Mouse (Mus musculus) limb, embryonic 11.5 days (tissue): Measurements from ENCODE around the gene Ldhal6b. TPM values are rescaled to one million over a fixed set of nuclear protein-coding genes. Genes with fewer than 3 reads are reported as not detected.

ENCODE experiments used
- ATAC-seq: fragments of 200-750 bp; cut with Nextera tagmentation; 2 replicates; pipeline ENCODE4 v1.8.0; 2017; ENCODE audit warnings: low read depth; ENCODE audit not compliant: insufficient number of reproducible peaks, low FRiP score, low TSS enrichment
- DNase-seq: peaks from one replicate; pipeline ENCODE4 v3.0.0-alpha.2; 2015; ENCODE audit warnings: low spot score
- H3K27ac ChIP-seq: fragments of 300-500 bp; sonication (generic); replicated peaks from 2 replicates; pipeline ENCODE4 v1.5.1; 2014; ENCODE audit warnings: low read depth, mild to moderate bottlenecking, low read length
- H3K27me3 ChIP-seq: fragments of 300-500 bp; sonication (generic); 2 replicates; pipeline ENCODE4 v1.6.1; 2014; ENCODE audit warnings: mild to moderate bottlenecking, low read length, mixed read lengths; ENCODE audit not compliant: control insufficient read depth, insufficient read depth
- H3K36me3 ChIP-seq: fragments of 300-500 bp; sonication (generic); 2 replicates; pipeline ENCODE4 v1.6.1; 2014; ENCODE audit warnings: mild to moderate bottlenecking, low read length, moderate library complexity, mixed read lengths; ENCODE audit not compliant: control insufficient read depth, insufficient read depth
- H3K4me1 ChIP-seq: fragments of 300-500 bp; sonication (generic); 2 replicates; pipeline ENCODE4 v1.6.1; 2014; ENCODE audit warnings: low read length, mixed read lengths; ENCODE audit not compliant: control insufficient read depth, insufficient read depth
- H3K4me2 ChIP-seq: fragments of 300-500 bp; sonication (generic); 2 replicates; pipeline ENCODE4 v1.6.1; 2014; ENCODE audit warnings: low read depth, mild to moderate bottlenecking, moderate library complexity; ENCODE audit not compliant: severe bottlenecking
- H3K4me3 ChIP-seq: fragments of 300-500 bp; sonication (generic); 2 replicates; pipeline ENCODE4 v1.5.1; 2014; ENCODE audit warnings: low read depth, low read length
- H3K9ac ChIP-seq: fragments of 300-500 bp; sonication (generic); 2 replicates; pipeline ENCODE4 v1.6.1; 2014; ENCODE audit warnings: mild to moderate bottlenecking, low read length
- H3K9me3 ChIP-seq: fragments of 300-500 bp; sonication (generic); 2 replicates; pipeline ENCODE4 v1.6.1; 2016; ENCODE audit warnings: low read length; ENCODE audit not compliant: control insufficient read depth
- WGBS: fragments of 180-500 bp; shearing (Covaris S2); extraction: QIAGEN DNeasy Blood & Tissue Kit; methylation state at CpG from one replicate; pipeline ENCODE4 v1.1.7; 2014; 5-methylcytosine and 5-hydroxymethylcytosine counted together
- polyA plus RNA-seq: library from polyadenylated mRNA; unstranded; fragments of >200 nt; fragmentation: Nextera tagmentation; extraction: Ambion mirVana; gene quantifications from 2 replicates; pipeline ENCODE4 v1.2.1, GENCODE M21; 2014

Gene Ldhal6b
- polyA plus RNA-seq, 1 experiment from 2014 or later = not detected

- Histone ChIP-seq H3K4me3 (no peak overlapping the region), H3K9ac (no peak overlapping the region), H3K4me1 (peaks cover 6% of the 10 kb centered on the region), H3K4me2 (no peak overlapping the region), H3K9me3 (no peaks in the 10 kb centered on the region), H3K36me3 (no peaks in the 10 kb centered on the region), H3K27me3 (no peaks in the 10 kb centered on the region; the same call in 1 of the 2 replicates), H3K27ac (no peak overlapping the region)
- no peak for ATAC-seq
- no peak for DNase-seq
- WGBS = 45% methylated on average over 10 of the region's 10 CpGs
These were observed 12.0 kb downstream of the Ldhal6b start for GRCm38 (mm10) chr17:5406566-5406965.

GRCm38 (mm10) chr17:5403885-5404284, 14.7 kb downstream of the Ldhal6b start:
- Histone ChIP-seq H3K4me2 (no peak overlapping the region), H3K27me3 (no peaks in the 10 kb centered on the region; the same call in 1 of the 2 replicates), H3K9me3 (no peaks in the 10 kb centered on the region), H3K36me3 (no peaks in the 10 kb centered on the region), H3K4me1 (peaks cover 6% of the 10 kb centered on the region), H3K4me3 (no peak overlapping the region), H3K9ac (no peak overlapping the region), H3K27ac (no peak overlapping the region)
- WGBS = 74% methylated on average over 6 of the region's 6 CpGs
- DNase-seq (no peak), ATAC-seq (no peak)

DNA sequence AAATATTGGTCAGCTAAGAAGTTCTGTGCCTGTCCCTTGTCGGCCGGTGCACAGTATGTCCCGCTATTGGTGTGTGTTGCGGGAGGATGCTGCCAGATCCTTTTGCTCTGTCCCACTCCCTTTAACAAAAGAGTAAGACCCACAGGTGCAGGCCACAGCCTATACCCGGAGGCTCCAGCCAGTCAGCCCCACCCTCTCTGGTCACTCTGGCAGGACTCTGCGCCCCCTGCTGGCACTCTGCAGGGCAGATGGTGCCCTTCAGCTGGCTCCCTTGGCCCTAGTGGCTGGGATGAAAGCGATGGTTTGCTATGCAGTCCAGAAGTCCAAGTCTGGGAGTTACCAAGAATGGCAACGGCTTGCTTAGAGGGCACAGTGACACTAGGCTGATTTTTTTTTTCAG, 15.9 kb downstream of the Ldhal6b start:
- H3K27me3 ChIP-seq = no peaks in the 10 kb centered on the region; the same call in 1 of the 2 replicates
- H3K36me3 ChIP-seq = no peaks in the 10 kb centered on the region
- peaks cover 7% of the 10 kb centered on the region for H3K4me1 ChIP-seq
- no peak overlapping the region for H3K4me2 ChIP-seq
- H3K9ac ChIP-seq = no peak overlapping the region
- ATAC-seq (no peak), DNase-seq (peak; percentile 89)
- H3K27ac ChIP-seq = no peak overlapping the region
- H3K9me3 ChIP-seq = no peaks in the 10 kb centered on the region
- 33% methylated on average over 8 of the region's 8 CpGs for WGBS
- H3K4me3 ChIP-seq = no peak overlapping the region

DNA sequence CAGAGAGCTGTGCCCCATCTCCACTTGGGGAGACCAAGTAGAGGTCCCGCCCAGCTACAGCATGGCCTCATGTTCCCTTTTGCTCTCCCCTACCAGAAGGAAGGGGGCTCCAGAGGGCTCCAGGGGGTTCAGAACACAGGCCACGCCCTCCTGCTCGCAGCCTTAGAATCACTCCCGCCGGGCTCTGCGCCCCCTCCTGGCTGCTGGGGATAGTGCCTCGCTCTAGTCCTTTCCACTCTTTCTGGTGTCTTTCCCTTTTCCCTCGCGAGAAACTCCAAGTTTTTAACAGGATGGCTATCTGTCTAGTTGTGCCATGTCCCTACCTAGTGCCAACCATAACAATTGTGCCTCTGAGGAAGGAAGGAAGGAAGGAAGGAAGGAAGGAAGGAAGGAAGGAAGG, 16.5 kb downstream of the Ldhal6b start:
- H3K36me3 ChIP-seq = no peaks in the 10 kb centered on the region
- H3K4me3 ChIP-seq = no peak overlapping the region
- H3K4me1 ChIP-seq = peaks cover 8% of the 10 kb centered on the region
- H3K27ac ChIP-seq = no peak overlapping the region
- DNase-seq (peak; percentile 88), ATAC-seq (peak; percentile 69; the same call in 1 of the 2 replicates)
- 5% methylated on average over 9 of the region's 9 CpGs for WGBS
- H3K4me2 ChIP-seq = no peak overlapping the region
- H3K9ac ChIP-seq = no peak overlapping the region
- no peaks in the 10 kb centered on the region; the same call in 1 of the 2 replicates for H3K27me3 ChIP-seq
- no peaks in the 10 kb centered on the region for H3K9me3 ChIP-seq

DNA sequence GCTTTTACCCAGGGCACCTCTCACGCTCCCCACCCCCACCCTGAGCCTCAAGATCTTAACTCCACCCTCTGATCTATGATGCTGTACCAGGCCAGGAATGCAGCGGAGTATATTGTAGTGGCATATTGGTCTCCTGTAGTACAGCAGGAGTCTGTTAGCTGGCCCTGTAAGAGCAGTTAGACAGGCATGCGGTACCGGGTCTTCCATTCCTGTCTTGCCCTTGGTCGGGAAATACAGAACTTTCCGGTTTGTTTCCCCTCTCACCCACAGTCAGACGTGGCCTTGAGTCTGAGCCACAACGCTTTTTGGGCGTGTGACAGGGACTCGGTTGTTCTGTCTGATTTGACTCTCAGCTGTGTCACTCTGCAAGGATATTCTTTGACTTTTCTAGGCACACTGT, 17.3 kb downstream of the Ldhal6b start:
- H3K27ac ChIP-seq = no peak overlapping the region
- no peak overlapping the region for H3K4me2 ChIP-seq
- no peak overlapping the region for H3K9ac ChIP-seq
- H3K27me3 ChIP-seq = no peaks in the 10 kb centered on the region; the same call in 1 of the 2 replicates
- H3K36me3 ChIP-seq = no peaks in the 10 kb centered on the region
- WGBS = 87% methylated on average over 10 of the region's 10 CpGs
- no peak for DNase-seq
- ATAC-seq = no peak
- no peaks in the 10 kb centered on the region for H3K9me3 ChIP-seq
- H3K4me3 ChIP-seq = no peak overlapping the region
- H3K4me1 ChIP-seq = peaks cover 8% of the 10 kb centered on the region

DNA sequence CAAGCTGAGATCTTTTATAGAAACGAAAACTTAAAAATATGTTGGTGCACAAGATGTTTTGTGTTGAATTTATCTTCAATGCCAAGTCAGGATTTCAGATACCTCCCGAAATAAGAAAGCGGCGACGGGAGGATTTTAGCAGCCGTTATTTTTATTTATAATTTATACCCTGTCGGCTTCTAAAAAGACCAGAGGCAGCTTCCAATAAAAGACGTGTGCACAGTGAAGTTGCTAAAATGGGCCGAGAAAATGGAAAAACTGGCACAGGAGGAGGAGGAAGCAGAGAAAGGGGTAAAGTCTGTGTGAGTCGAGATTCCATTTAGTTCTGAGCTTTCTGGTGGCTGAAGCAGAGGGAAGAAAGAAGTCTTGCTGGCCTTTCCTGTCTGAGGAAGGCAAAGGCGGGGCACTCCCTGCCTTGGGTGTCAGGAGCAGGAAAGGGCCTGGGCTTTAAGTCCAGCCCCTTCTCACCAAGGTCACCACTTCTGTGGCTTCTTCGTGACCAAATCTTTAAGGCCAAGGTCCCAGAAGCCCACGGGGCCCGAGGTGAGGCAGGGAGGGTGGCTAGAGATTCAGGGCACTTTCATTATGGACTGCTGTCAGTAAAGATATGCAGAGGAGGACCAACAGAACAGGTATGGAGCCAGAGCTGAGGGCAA, 18.0 kb downstream of the Ldhal6b start:
- ATAC-seq (no peak), DNase-seq (no peak)
- WGBS = 73% methylated on average over 14 of the region's 14 CpGs
- no peak overlapping the region for H3K27ac ChIP-seq
- no peaks in the 10 kb centered on the region for H3K9me3 ChIP-seq
- no peak overlapping the region for H3K9ac ChIP-seq
- H3K36me3 ChIP-seq = no peaks in the 10 kb centered on the region
- H3K27me3 ChIP-seq = no peaks in the 10 kb centered on the region; the same call in 1 of the 2 replicates
- no peak overlapping the region for H3K4me2 ChIP-seq
- peaks cover 8% of the 10 kb centered on the region for H3K4me1 ChIP-seq
- no peak overlapping the region for H3K4me3 ChIP-seq

- WGBS = 29% methylated on average over 33 of the region's 33 CpGs
- Histone ChIP-seq H3K27ac (no peak overlapping the region), H3K36me3 (no peaks in the 10 kb centered on the region), H3K4me3 (no peak overlapping the region), H3K9ac (peak overlapping the region; percentile 19; the same call in 1 of the 2 replicates), H3K27me3 (no peaks in the 10 kb centered on the region), H3K4me1 (0 out of 2 replicates have a peak, but pooled peaks cover 3% of the 10 kb centered on the region), H3K4me2 (no peak overlapping the region; the same call in 1 of the 2 replicates), H3K9me3 (no peaks in the 10 kb centered on the region)
- ATAC-seq = peak; percentile 61; the same call in 1 of the 2 replicates
- peak; percentile 94 for DNase-seq
These were observed 21.2 kb downstream of the Ldhal6b start for GRCm38 (mm10) chr17:5397148-5398007.

DNA sequence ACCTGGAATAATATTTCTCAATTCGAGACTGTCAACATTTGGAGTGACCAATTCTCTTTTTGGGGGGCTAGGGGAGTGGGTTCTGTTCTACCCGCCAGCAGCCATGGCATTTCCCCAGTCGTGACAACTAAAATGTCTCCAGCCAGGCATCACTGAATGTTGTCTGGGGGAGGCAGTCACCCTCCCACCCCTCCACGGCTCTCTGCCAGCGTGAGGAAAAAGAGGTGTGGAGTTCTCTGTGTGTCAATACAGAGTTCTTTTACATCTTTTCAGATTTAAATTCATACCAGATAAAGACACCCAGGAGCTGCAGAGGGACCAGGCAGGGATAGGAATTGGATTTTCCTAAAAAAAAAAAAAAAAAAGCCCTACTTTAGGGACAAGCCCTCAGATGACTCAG, 22.4 kb downstream of the Ldhal6b start:
- H3K9ac ChIP-seq = no peak overlapping the region
- ATAC-seq = no peak
- 0 out of 2 replicates have a peak, but pooled peaks cover 3% of the 10 kb centered on the region for H3K4me1 ChIP-seq
- no peaks in the 10 kb centered on the region for H3K36me3 ChIP-seq
- H3K27me3 ChIP-seq = no peaks in the 10 kb centered on the region
- no peak overlapping the region for H3K4me3 ChIP-seq
- H3K4me2 ChIP-seq = no peak overlapping the region
- 78% methylated on average over 5 of the region's 5 CpGs for WGBS
- H3K27ac ChIP-seq = no peak overlapping the region
- no peak for DNase-seq
- no peaks in the 10 kb centered on the region for H3K9me3 ChIP-seq
